In genomic region chr8:3414639-3415190, GRCm38 (mm10) we compare ENCODE assay signal across 23 mouse cellular contexts. TPM values are rescaled to one million over a fixed set of nuclear protein-coding genes. Genes with fewer than 3 reads are reported as not detected.
DNase-seq lines count a peak whose midpoint lies in the region; ATAC-seq and TF ChIP-seq lines count a peak whose summit lies in the region.
"Had no signal": no experiment of that assay in that cellular context is flagged by ENCODE, and none has a peak within 500 bp of the region (broad histone marks: within the 10 kb centered on the region; RNA-seq: fewer than 3 reads in every experiment).

No protein-coding gene starts in this region.

- intact Hi-C loops in heart, adult 2 months (cut with DNase I) = no loop called here

- no peak overlapping the region for H3K27ac ChIP-seq in heart, embryonic 13.5 days (replicated peaks)
- no peak overlapping the region for H3K27ac ChIP-seq in heart, adult 2 months
- peak overlapping the region; percentile 50 for H3K27ac ChIP-seq in midbrain, embryonic 12.5 days (replicated peaks)
- no peak overlapping the region for H3K27ac ChIP-seq in midbrain, postnatal 0 days (ENCODE audit: low read depth, low read length)
- peak overlapping the region; percentile 57 for H3K27ac ChIP-seq in MEL (ENCODE audit: control insufficient read depth, low read depth, low read length)
- H3K27ac ChIP-seq in midbrain, embryonic 13.5 days = no peak overlapping the region; the same call in 1 of the 2 replicates
- H3K27ac ChIP-seq in lung, postnatal 0 days (ENCODE audit: low read length) = no peak overlapping the region
- H3K27ac ChIP-seq: embryonic facial prominence, embryonic 10.5 days; macrophage had no signal

- no peaks in the 10 kb centered on the region for H3K36me3 ChIP-seq in heart, embryonic 13.5 days
- H3K36me3 ChIP-seq in heart, adult 2 months (ENCODE audit: control insufficient read depth, insufficient read depth, low read length) = peaks cover 12% of the 10 kb centered on the region
- no peaks in the 10 kb centered on the region for H3K36me3 ChIP-seq in midbrain, embryonic 12.5 days
- H3K36me3 ChIP-seq in midbrain, postnatal 0 days (ENCODE audit: insufficient read depth, low read length) = no peaks in the 10 kb centered on the region
- H3K36me3 ChIP-seq in MEL (ENCODE audit: control insufficient read depth in 1 of 2, insufficient read depth in 2 of 2, low read length in 2 of 2) = peaks cover 0 to 45% of the 10 kb centered on the region in 2 experiments; a peak in 2 of 4 replicates
- H3K36me3 ChIP-seq in midbrain, embryonic 13.5 days = no peaks in the 10 kb centered on the region
- no peaks in the 10 kb centered on the region for H3K36me3 ChIP-seq in lung, postnatal 0 days (ENCODE audit: insufficient read depth, low read length)
- H3K36me3 ChIP-seq: embryonic facial prominence, embryonic 10.5 days had no signal

- no peaks in the 10 kb centered on the region for H3K27me3 ChIP-seq in heart, embryonic 13.5 days (replicated peaks)
- no peaks in the 10 kb centered on the region for H3K27me3 ChIP-seq in heart, adult 2 months (ENCODE audit: control insufficient read depth, insufficient read depth, low read length)
- no peaks in the 10 kb centered on the region for H3K27me3 ChIP-seq in midbrain, embryonic 12.5 days
- H3K27me3 ChIP-seq in midbrain, postnatal 0 days (ENCODE audit: insufficient read depth, low read length) = no peaks in the 10 kb centered on the region
- H3K27me3 ChIP-seq in MEL (ENCODE audit: control insufficient read depth in 1 of 2, insufficient read depth in 2 of 2, low read length in 2 of 2) = no peaks in the 10 kb centered on the region
- H3K27me3 ChIP-seq in midbrain, embryonic 13.5 days = no peaks in the 10 kb centered on the region
- no peaks in the 10 kb centered on the region for H3K27me3 ChIP-seq in lung, postnatal 0 days (replicated peaks; ENCODE audit: insufficient read depth, low read length)

- H3K9me3 ChIP-seq in heart, embryonic 13.5 days = no peaks in the 10 kb centered on the region
- no peaks in the 10 kb centered on the region for H3K9me3 ChIP-seq in midbrain, embryonic 12.5 days
- no peaks in the 10 kb centered on the region for H3K9me3 ChIP-seq in midbrain, postnatal 0 days (ENCODE audit: low read length)
- H3K9me3 ChIP-seq in MEL (replicated peaks; ENCODE audit: insufficient read depth, low read length) = no peaks in the 10 kb centered on the region
- H3K9me3 ChIP-seq in midbrain, embryonic 13.5 days = no peaks in the 10 kb centered on the region
- H3K9me3 ChIP-seq in lung, postnatal 0 days (ENCODE audit: low read length) = no peaks in the 10 kb centered on the region
- H3K9me3 ChIP-seq: embryonic facial prominence, embryonic 10.5 days had no signal

- 74% methylated on average over 6 of the region's 6 CpGs for WGBS in heart, embryonic 13.5 days
- WGBS in heart, adult 2 months = 84% methylated on average over 6 of the region's 6 CpGs
- WGBS in midbrain, embryonic 12.5 days = 34% methylated on average over 6 of the region's 6 CpGs
- WGBS in midbrain, postnatal 0 days = 34% methylated on average over 6 of the region's 6 CpGs
- 35% methylated on average over 6 of the region's 6 CpGs for WGBS in midbrain, embryonic 13.5 days
- WGBS in lung, postnatal 0 days = 84% methylated on average over 6 of the region's 6 CpGs

- H3K79me2 ChIP-seq in heart, adult 2 months (replicated peaks; ENCODE audit: control insufficient read depth, insufficient read depth, low read length) = peaks cover 2% of the 10 kb centered on the region; the same call in 1 of the 2 replicates
- H3K79me2 ChIP-seq in MEL (ENCODE audit: control insufficient read depth, insufficient read depth, low read length, poor library complexity) = no peaks in the 10 kb centered on the region

- no peak for TF ChIP-seq POLR2A in heart, adult 2 months (IDR thresholded peaks at IDR 0.05; ENCODE audit: insufficient read depth, low read depth, low read length)
- no peak for TF ChIP-seq POLR2A in MEL (IDR thresholded peaks at IDR 0.05; ENCODE audit: control insufficient read depth in 1 of 2, insufficient read depth in 1 of 2, low read depth in 1 of 2, low read length in 2 of 2, poor library complexity in 1 of 2)

- H3K4me2 ChIP-seq in heart, embryonic 13.5 days = no peak overlapping the region
- H3K4me2 ChIP-seq in midbrain, embryonic 12.5 days (replicated peaks) = 0 out of 2 replicates have a peak overlapping the region, but pooled peaks have one; percentile 11
- no peak overlapping the region for H3K4me2 ChIP-seq in midbrain, postnatal 0 days (ENCODE audit: low read depth, low read length, poor library complexity, severe bottlenecking)
- H3K4me2 ChIP-seq in midbrain, embryonic 13.5 days (replicated peaks) = no peak overlapping the region
- no peak overlapping the region for H3K4me2 ChIP-seq in lung, postnatal 0 days (replicated peaks; ENCODE audit: low read depth, low read length)
- H3K4me2 ChIP-seq: lung, embryonic 14.5 days had no signal

- no peak overlapping the region for H3K4me3 ChIP-seq in heart, embryonic 13.5 days
- no peak overlapping the region for H3K4me3 ChIP-seq in heart, adult 2 months
- no peak overlapping the region for H3K4me3 ChIP-seq in midbrain, embryonic 12.5 days
- H3K4me3 ChIP-seq in midbrain, postnatal 0 days (ENCODE audit: low read depth, low read length) = no peak overlapping the region
- H3K4me3 ChIP-seq in MEL (ENCODE audit: control insufficient read depth in 1 of 2, insufficient read depth in 1 of 2, low read depth in 2 of 2, low read length in 2 of 2) = no peak overlapping the region
- H3K4me3 ChIP-seq in midbrain, embryonic 13.5 days (replicated peaks) = no peak overlapping the region
- H3K4me3 ChIP-seq in lung, postnatal 0 days (ENCODE audit: low read depth, low read length) = no peak overlapping the region
- H3K4me3 ChIP-seq: embryonic facial prominence, embryonic 10.5 days had no signal

- H3K4me1 ChIP-seq in heart, embryonic 13.5 days = peaks cover 73% of the 10 kb centered on the region
- peaks cover 30% of the 10 kb centered on the region for H3K4me1 ChIP-seq in heart, adult 2 months (ENCODE audit: control insufficient read depth, insufficient read depth, low read length)
- peaks cover 45% of the 10 kb centered on the region for H3K4me1 ChIP-seq in midbrain, embryonic 12.5 days
- H3K4me1 ChIP-seq in midbrain, postnatal 0 days (ENCODE audit: insufficient read depth, low read length) = peaks cover 2% of the 10 kb centered on the region; the same call in 1 of the 2 replicates
- H3K4me1 ChIP-seq in MEL (ENCODE audit: control insufficient read depth in 1 of 2, insufficient read depth in 2 of 2, low read length in 2 of 2) = peaks cover 21 to 46% of the 10 kb centered on the region in 2 experiments
- peaks cover 51% of the 10 kb centered on the region for H3K4me1 ChIP-seq in midbrain, embryonic 13.5 days (replicated peaks)
- peaks cover 8% of the 10 kb centered on the region for H3K4me1 ChIP-seq in lung, postnatal 0 days (ENCODE audit: insufficient read depth, low read depth, low read length)

- ATAC-seq in heart, embryonic 13.5 days (ENCODE audit: extremely low read depth, insufficient number of reproducible peaks, low FRiP score, low TSS enrichment) = no peak
- ATAC-seq in midbrain, embryonic 12.5 days (ENCODE audit: low FRiP score, low read depth) = peak; percentile 32; the same call in 1 of the 2 replicates
- ATAC-seq in midbrain, postnatal 0 days (ENCODE audit: low FRiP score) = no peak
- ATAC-seq in midbrain, embryonic 13.5 days = peak; percentile 50; the same call in 1 of the 2 replicates
- ATAC-seq in lung, postnatal 0 days = no peak
- ATAC-seq: forebrain, postnatal 0 days had no signal

- no peak for TF ChIP-seq CTCF in heart, adult 2 months (IDR thresholded peaks at IDR 0.05)
- TF ChIP-seq CTCF in midbrain, postnatal 0 days (IDR thresholded peaks at IDR 0.05) = no peak
- TF ChIP-seq CTCF in MEL (IDR thresholded peaks at IDR 0.05 in 2 of 3, conservative IDR thresholded peaks at IDR 0.05 in 1 of 3; ENCODE audit: control insufficient read depth in 1 of 3, insufficient read depth in 1 of 3, low read depth in 2 of 3, low read length in 3 of 3, poor library complexity in 1 of 3, severe bottlenecking in 1 of 3) = no peak
- no peak for TF ChIP-seq CTCF in lung, postnatal 0 days (IDR thresholded peaks at IDR 0.05)

- DNase-seq in heart, adult 2 months = no peak
- DNase-seq in midbrain, postnatal 0 days (ENCODE audit: low spot score) = no peak
- DNase-seq in MEL (ENCODE audit: low read depth, low spot score) = no peak
- DNase-seq in lung, postnatal 0 days (ENCODE audit: low spot score) = no peak
- DNase-seq in spleen, postnatal 10 days (ENCODE audit: low spot score in 2 of 2) = no peak
- DNase-seq: adrenal gland, postnatal 10 days; cerebellum, adult 11-12 months; forebrain, postnatal 0 days; heart, adult 18-20 months; heart, postnatal 14 days; kidney, adult 9 months; kidney, postnatal 36 days; lung, embryonic 14.5 days; thymus, postnatal 14 days had no signal

- no peak for TF ChIP-seq EP300 in heart, adult 2 months (IDR thresholded peaks at IDR 0.05; ENCODE audit: insufficient read depth, low read depth, low read length)
- no peak for TF ChIP-seq EP300 in MEL (IDR thresholded peaks at IDR 0.05; ENCODE audit: low read depth in 1 of 2, low read length in 2 of 2)
- TF ChIP-seq EP300 in lung, postnatal 0 days (IDR thresholded peaks at IDR 0.05) = no peak

- no peak for TF ChIP-seq RAD21 in MEL (IDR thresholded peaks at IDR 0.05; ENCODE audit: low read depth, low read length)

- 0 out of 2 replicates have a peak overlapping the region, but pooled peaks have one; percentile 13 for H3K9ac ChIP-seq in heart, embryonic 13.5 days
- H3K9ac ChIP-seq in heart, adult 2 months (ENCODE audit: low read depth, low read length) = no peak overlapping the region
- no peak overlapping the region for H3K9ac ChIP-seq in midbrain, embryonic 12.5 days (replicated peaks)
- no peak overlapping the region for H3K9ac ChIP-seq in midbrain, postnatal 0 days (replicated peaks; ENCODE audit: low read length, poor library complexity, severe bottlenecking)
- H3K9ac ChIP-seq in MEL (ENCODE audit: control insufficient read depth, low read depth, low read length, poor library complexity, severe bottlenecking) = peak overlapping the region; percentile 24; the same call in 1 of the 2 replicates
- no peak overlapping the region for H3K9ac ChIP-seq in midbrain, embryonic 13.5 days (replicated peaks)
- H3K9ac ChIP-seq in lung, postnatal 0 days (replicated peaks; ENCODE audit: low read depth) = no peak overlapping the region
- H3K9ac ChIP-seq: forebrain, postnatal 0 days; lung, embryonic 14.5 days had no signal

RNA-seq across cellular contexts. Expression of gene Arhgef18, which starts 21.9 kb away (rescaled TPM):
- polyA plus RNA-seq in heart, embryonic 13.5 days (2015; fragmentation: Nextera tagmentation; extraction: Ambion mirVana) = 4.9 and 5.4 TPM in 2 replicates
- total RNA-seq in heart, adult 2 months (2021) = 10 to 100 TPM; 18.7 to 20.4 TPM
- polyA plus RNA-seq in heart, adult 2 months (2012; rRNA removed) = 12.3 and 15.3 TPM in 2 replicates
- 14.0 and 15.3 TPM in 2 replicates for polyA plus RNA-seq in midbrain, embryonic 12.5 days (2016; fragmentation: Nextera tagmentation; extraction: Ambion mirVana)
- total RNA-seq in midbrain, postnatal 0 days (2014; rRNA removed) = 34.3 and 46.0 TPM in 2 replicates
- polyA plus RNA-seq in midbrain, postnatal 0 days (2015; fragmentation: Nextera tagmentation; extraction: Ambion mirVana) = 6.8 and 7.2 TPM in 2 replicates
- total RNA-seq in MEL (2012; rRNA removed) = 2.4 and 3.0 TPM in 2 replicates
- polyA plus RNA-seq in MEL (2012; ENCODE audit: insufficient read depth in 1 of 2, insufficient read length in 2 of 2, low read depth in 1 of 2, low replicate concordance in 2 of 2, missing spikeins in 1 of 2) = 1 to 10 TPM in 1 of 2 experiments, not detected in 1; 6.6 TPM
- polyA plus RNA-seq in midbrain, embryonic 13.5 days (2015; fragmentation: Nextera tagmentation; extraction: Ambion mirVana) = 10.4 and 12.5 TPM in 2 replicates
- 5.8 and 6.1 TPM in 2 replicates for polyA plus RNA-seq in lung, postnatal 0 days (2015; fragmentation: Nextera tagmentation; extraction: Ambion mirVana)

RNA-seq across cellular contexts. Expression of gene Pex11g, which starts 52.8 kb away (rescaled TPM):
- polyA plus RNA-seq in heart, embryonic 13.5 days (2015; fragmentation: Nextera tagmentation; extraction: Ambion mirVana) = 4.9 and 7.2 TPM in 2 replicates
- total RNA-seq in heart, adult 2 months (2021) = 1 to 10 TPM; 2.4 to 3.1 TPM
- polyA plus RNA-seq in heart, adult 2 months (2012; rRNA removed) = 4.5 and 5.5 TPM in 2 replicates
- 3.3 and 3.4 TPM in 2 replicates for polyA plus RNA-seq in midbrain, embryonic 12.5 days (2016; fragmentation: Nextera tagmentation; extraction: Ambion mirVana)
- 1.8 and 2.2 TPM in 2 replicates for total RNA-seq in midbrain, postnatal 0 days (2014; rRNA removed)
- 3.1 and 3.6 TPM in 2 replicates for polyA plus RNA-seq in midbrain, postnatal 0 days (2015; fragmentation: Nextera tagmentation; extraction: Ambion mirVana)
- 0.20 and 0.35 TPM in 2 replicates for total RNA-seq in MEL (2012; rRNA removed)
- polyA plus RNA-seq in MEL (2012; ENCODE audit: insufficient read depth in 1 of 2, insufficient read length in 2 of 2, low read depth in 1 of 2, low replicate concordance in 2 of 2, missing spikeins in 1 of 2) = 1 to 10 TPM in 1 of 2 experiments, not detected in 1; 1.4 TPM
- 4.4 and 5.3 TPM in 2 replicates for polyA plus RNA-seq in midbrain, embryonic 13.5 days (2015; fragmentation: Nextera tagmentation; extraction: Ambion mirVana)
- polyA plus RNA-seq in lung, postnatal 0 days (2015; fragmentation: Nextera tagmentation; extraction: Ambion mirVana) = 7.8 and 9.1 TPM in 2 replicates
- total RNA-seq: monocyte, adult 5-6 weeks had no signal

RNA-seq across cellular contexts. Expression of gene Tex45, which starts 55.9 kb away (rescaled TPM):
- polyA plus RNA-seq in heart, embryonic 13.5 days (2015; fragmentation: Nextera tagmentation; extraction: Ambion mirVana) = not detected in 2 replicates
- under 1 TPM in 1 of 2 experiments, not detected in 1; 0.14 TPM for total RNA-seq in heart, adult 2 months (2021)
- 0.12 TPM in 1 of 2 replicates, not detected in the other for polyA plus RNA-seq in heart, adult 2 months (2012; rRNA removed)
- 0.19 and 0.25 TPM in 2 replicates for polyA plus RNA-seq in midbrain, embryonic 12.5 days (2016; fragmentation: Nextera tagmentation; extraction: Ambion mirVana)
- total RNA-seq in midbrain, postnatal 0 days (2014; rRNA removed) = 0.47 and 0.55 TPM in 2 replicates
- 0.64 and 0.68 TPM in 2 replicates for polyA plus RNA-seq in midbrain, postnatal 0 days (2015; fragmentation: Nextera tagmentation; extraction: Ambion mirVana)
- 0.12 TPM in 1 of 2 replicates, not detected in the other for total RNA-seq in MEL (2012; rRNA removed)
- under 1 TPM in 1 of 2 experiments, not detected in 1; 0.06 TPM for polyA plus RNA-seq in MEL (2012; ENCODE audit: insufficient read depth in 1 of 2, insufficient read length in 2 of 2, low read depth in 1 of 2, low replicate concordance in 2 of 2, missing spikeins in 1 of 2)
- polyA plus RNA-seq in midbrain, embryonic 13.5 days (2015; fragmentation: Nextera tagmentation; extraction: Ambion mirVana) = 0.17 and 0.23 TPM in 2 replicates
- polyA plus RNA-seq in lung, postnatal 0 days (2015; fragmentation: Nextera tagmentation; extraction: Ambion mirVana) = not detected in 2 replicates
- total RNA-seq: forebrain, postnatal 0 days; gastrocnemius, adult 18-20 months; heart, adult 18-20 months; heart, postnatal 14 days had no signal
- polyA plus RNA-seq: C2C12; intestine, embryonic 14.5 days; lung, embryonic 14.5 days; macrophage had no signal

Comparison
In these comparisons a context has a peak if more than half of its experiments do, and no peak if none do; other contexts are left out.
1. ATAC-seq: peak in midbrain, embryonic 12.5 days (single experiment) and midbrain, embryonic 13.5 days (single experiment); none in heart, embryonic 13.5 days (single experiment), midbrain, postnatal 0 days (single experiment) and lung, postnatal 0 days (single experiment).
2. H3K27ac ChIP-seq: peak in midbrain, embryonic 12.5 days (single experiment) and MEL (single experiment); none in heart, embryonic 13.5 days (single experiment), heart, adult 2 months (single experiment), midbrain, postnatal 0 days (single experiment), midbrain, embryonic 13.5 days (single experiment) and lung, postnatal 0 days (single experiment).
3. H3K9ac ChIP-seq: peak in heart, embryonic 13.5 days (single experiment) and MEL (single experiment); none in heart, adult 2 months (single experiment), midbrain, embryonic 12.5 days (single experiment), midbrain, postnatal 0 days (single experiment), midbrain, embryonic 13.5 days (single experiment) and lung, postnatal 0 days (single experiment).